Mouse (Mus musculus): Measurements from ENCODE around the gene Gpd1l.

DNA sequence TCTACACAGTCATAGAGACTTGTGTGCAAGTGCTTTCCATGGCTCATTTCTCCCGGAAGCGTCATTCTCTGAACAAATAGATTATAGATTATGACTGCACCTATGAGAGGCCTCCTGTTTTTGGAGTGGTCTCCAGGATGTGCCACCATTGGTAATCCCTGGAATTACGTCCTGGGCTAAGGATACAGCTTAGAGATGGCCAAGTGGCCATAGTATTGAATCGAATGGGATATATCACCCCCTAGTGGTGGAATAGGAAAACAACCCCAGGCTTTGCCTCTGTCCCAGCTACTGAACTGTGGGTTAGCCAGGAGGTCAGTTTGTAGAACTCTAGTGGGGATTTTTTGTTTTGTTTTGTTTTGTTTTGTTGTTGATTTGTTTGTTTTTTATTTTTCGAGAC, 23.2 kb upstream of the Gpd1l start:
- TF ChIP-seq CTCF (IDR thresholded peaks at IDR 0.05; ENCODE audit: low read depth) (peak; percentile 70), EP300 (IDR thresholded peaks at IDR 0.05; ENCODE audit: low read depth) (no peak)
